Comparison of ENCODE assay signal across 10 mouse cellular contexts in genomic region chr11:48502011-48502806, GRCm38 (mm10).
DNase-seq lines count a peak whose midpoint lies in the region; ATAC-seq lines count a peak whose summit lies in the region.
"Had no signal": no experiment of that assay in that cellular context is flagged by ENCODE, and none has a peak within 500 bp of the region (broad histone marks: within the 10 kb centered on the region; RNA-seq: fewer than 3 reads in every experiment).

No protein-coding gene starts in this region.

- peak; percentile 9 for DNase-seq in Muller cell, postnatal 12 days (ENCODE audit: inconsistent ontology term)
- DNase-seq in R1 (ENCODE audit: low read depth, low spot score) = peak; percentile 20
- DNase-seq in gastrocnemius, adult 8-10 months (ENCODE audit: low spot score in 2 of 2) = no peak
- no peak for DNase-seq in T-cell, adult 2 months (ENCODE audit: low spot score)
- DNase-seq: lung, postnatal 4 days had no signal

- H3K4me1 ChIP-seq in forebrain, embryonic 16.5 days (replicated peaks; ENCODE audit: control insufficient read depth, insufficient read depth, low read length) = no peaks in the 10 kb centered on the region; the same call in 1 of the 2 replicates
- H3K4me1 ChIP-seq in midbrain, embryonic 12.5 days = peaks cover 10% of the 10 kb centered on the region
- H3K4me1 ChIP-seq in kidney, embryonic 15.5 days = no peaks in the 10 kb centered on the region
- H3K4me1 ChIP-seq: heart, embryonic 10.5 days had no signal

- peak; percentile 55; the same call in 1 of the 2 replicates for ATAC-seq in forebrain, embryonic 16.5 days
- ATAC-seq in midbrain, embryonic 12.5 days (ENCODE audit: low FRiP score, low read depth) = peak; percentile 90
- ATAC-seq in kidney, embryonic 15.5 days (replicated peaks; ENCODE audit: low FRiP score) = no peak

- 18% methylated on average over 10 of the region's 10 CpGs for WGBS in forebrain, embryonic 16.5 days
- 10% methylated on average over 9 of the region's 10 CpGs for WGBS in midbrain, embryonic 12.5 days
- WGBS in kidney, embryonic 15.5 days = 61% methylated on average over 10 of the region's 10 CpGs

- H3K36me3 ChIP-seq in forebrain, embryonic 16.5 days (ENCODE audit: control insufficient read depth, insufficient read depth) = no peaks in the 10 kb centered on the region
- H3K36me3 ChIP-seq in midbrain, embryonic 12.5 days = no peaks in the 10 kb centered on the region
- H3K36me3 ChIP-seq in kidney, embryonic 15.5 days = no peaks in the 10 kb centered on the region
- H3K36me3 ChIP-seq: heart, embryonic 10.5 days had no signal

- H3K27me3 ChIP-seq in forebrain, embryonic 16.5 days (replicated peaks; ENCODE audit: control insufficient read depth, insufficient read depth, low read length) = no peaks in the 10 kb centered on the region
- no peaks in the 10 kb centered on the region for H3K27me3 ChIP-seq in midbrain, embryonic 12.5 days
- H3K27me3 ChIP-seq in kidney, embryonic 15.5 days = no peaks in the 10 kb centered on the region

- no peak overlapping the region for H3K4me3 ChIP-seq in forebrain, embryonic 16.5 days (replicated peaks; ENCODE audit: low read length)
- no peak overlapping the region for H3K4me3 ChIP-seq in midbrain, embryonic 12.5 days
- H3K4me3 ChIP-seq in kidney, embryonic 15.5 days (replicated peaks) = no peak overlapping the region
- H3K4me3 ChIP-seq: erythroblast, embryonic 14.5 days; heart, embryonic 10.5 days had no signal

- H3K9ac ChIP-seq in forebrain, embryonic 16.5 days (replicated peaks; ENCODE audit: low read depth, low read length) = no peak overlapping the region
- no peak overlapping the region for H3K9ac ChIP-seq in midbrain, embryonic 12.5 days (replicated peaks)
- no peak overlapping the region for H3K9ac ChIP-seq in kidney, embryonic 15.5 days

- no peak overlapping the region for H3K27ac ChIP-seq in forebrain, embryonic 16.5 days (ENCODE audit: low read length)
- no peak overlapping the region for H3K27ac ChIP-seq in midbrain, embryonic 12.5 days (replicated peaks)
- H3K27ac ChIP-seq in kidney, embryonic 15.5 days = no peak overlapping the region
- H3K27ac ChIP-seq: heart, embryonic 10.5 days had no signal

- no peaks in the 10 kb centered on the region for H3K9me3 ChIP-seq in forebrain, embryonic 16.5 days (ENCODE audit: control insufficient read depth, low read length)
- no peaks in the 10 kb centered on the region for H3K9me3 ChIP-seq in midbrain, embryonic 12.5 days
- H3K9me3 ChIP-seq in kidney, embryonic 15.5 days (replicated peaks) = no peaks in the 10 kb centered on the region
- H3K9me3 ChIP-seq: heart, embryonic 10.5 days had no signal

- no peak overlapping the region for H3K4me2 ChIP-seq in forebrain, embryonic 16.5 days (ENCODE audit: low read length)
- H3K4me2 ChIP-seq in midbrain, embryonic 12.5 days (replicated peaks) = peak overlapping the region; percentile 16
- H3K4me2 ChIP-seq in kidney, embryonic 15.5 days = no peak overlapping the region

Comparison
In these comparisons a context has a peak if more than half of its experiments do, and no peak if none do; other contexts are left out.
1. DNase-seq: peak in Muller cell, postnatal 12 days (single experiment) and R1 (single experiment); none in gastrocnemius, adult 8-10 months (0 of 2) and T-cell, adult 2 months (single experiment).